Mouse (Mus musculus): ENCODE results near the gene Tcl1b5. TPM values are rescaled to one million over a fixed set of nuclear protein-coding genes. Genes with fewer than 3 reads are reported as not detected.
"Not testable (repeated sequence)": the region's sequence is repeated elsewhere in the genome, so short reads cannot be mapped to it uniquely, and the experiment has no call there.

Tcl1b5 gene
- total and polyA plus RNA-seq, 3 experiments = not detected

GRCm38 (mm10) chr12:105145714-105146113 is 30.4 kb upstream of the Tcl1b5 start, which contains the start of gene Tcl1b2:
Tcl1b2 (plus strand) TSS chr12:105146014.
- peaks cover 36% of the 10 kb centered on the region for H3K9me3 ChIP-seq (replicated peaks)
- ATAC-seq (ENCODE audit: extremely low read depth, insufficient number of reproducible peaks, low FRiP score, poor library complexity, severe bottlenecking) (no peak), DNase-seq (ENCODE audit: low spot score) (no peak)
- no peak within 1 kb of the TSS for H3K4me3 ChIP-seq (ENCODE audit: low read depth, low read length)
- H3K36me3 ChIP-seq (replicated peaks) = no peaks in the 10 kb centered on the region
- H3K27me3 ChIP-seq (ENCODE audit: insufficient read depth, low read length) = no peaks in the 10 kb centered on the region
- H3K4me1 ChIP-seq (ENCODE audit: insufficient read depth, low read depth, low read length) = no peaks in the 10 kb centered on the region
- TF ChIP-seq GATA1 (IDR thresholded peaks at IDR 0.05; ENCODE audit: borderline replicate concordance, low read length) = no peak
- TF ChIP-seq TAL1 (conservative IDR thresholded peaks at IDR 0.05; ENCODE audit: low read depth, low read length) = no peak
- TF ChIP-seq GATA2 (IDR thresholded peaks at IDR 0.05; ENCODE audit: borderline replicate concordance, low read depth, low read length) = no peak

GRCm38 (mm10) chr12:105155286-105155685 is 20.9 kb upstream of the Tcl1b5 start:
- not testable (repeated sequence) for DNase-seq (ENCODE audit: low spot score); H3K27me3 ChIP-seq (ENCODE audit: insufficient read depth, low read length); H3K4me1 ChIP-seq (ENCODE audit: insufficient read depth, low read depth, low read length); ATAC-seq (ENCODE audit: extremely low read depth, insufficient number of reproducible peaks, low FRiP score, poor library complexity, severe bottlenecking); H3K36me3 ChIP-seq (replicated peaks); H3K4me3 ChIP-seq (ENCODE audit: low read depth, low read length)
- H3K9me3 ChIP-seq (replicated peaks) = peaks cover 50% of the 10 kb centered on the region

- TF ChIP-seq GATA1 (IDR thresholded peaks at IDR 0.05; ENCODE audit: borderline replicate concordance, low read length) (no peak), POLR2AphosphoS5 (IDR thresholded peaks at IDR 0.05; ENCODE audit: insufficient replicate concordance, low read depth, low read length) (no peak), GATA2 (IDR thresholded peaks at IDR 0.05; ENCODE audit: borderline replicate concordance, low read depth, low read length) (no peak), CTCF (IDR thresholded peaks at IDR 0.05; ENCODE audit: low read depth, low read length) (no peak), TAL1 (conservative IDR thresholded peaks at IDR 0.05; ENCODE audit: low read depth, low read length) (no peak)
- no peaks in the 10 kb centered on the region for H3K36me3 ChIP-seq (replicated peaks)
- H3K4me3 ChIP-seq (ENCODE audit: low read depth, low read length) = no peak overlapping the region
- no peak for ATAC-seq (ENCODE audit: extremely low read depth, insufficient number of reproducible peaks, low FRiP score, poor library complexity, severe bottlenecking)
- H3K4me1 ChIP-seq (ENCODE audit: insufficient read depth, low read depth, low read length) = no peaks in the 10 kb centered on the region
- H3K27me3 ChIP-seq (ENCODE audit: insufficient read depth, low read length) = no peaks in the 10 kb centered on the region
- DNase-seq (ENCODE audit: low spot score) = no peak
- H3K9me3 ChIP-seq (replicated peaks) = peaks cover 26% of the 10 kb centered on the region
Observed at GRCm38 (mm10) chr12:105158842-105159241, 17.3 kb upstream of the Tcl1b5 start.

- H3K9me3 ChIP-seq (replicated peaks) = peaks cover 26% of the 10 kb centered on the region
- TF ChIP-seq GATA2 (IDR thresholded peaks at IDR 0.05; ENCODE audit: borderline replicate concordance, low read depth, low read length) (no peak), POLR2AphosphoS5 (IDR thresholded peaks at IDR 0.05; ENCODE audit: insufficient replicate concordance, low read depth, low read length) (no peak), CTCF (IDR thresholded peaks at IDR 0.05; ENCODE audit: low read depth, low read length) (no peak), GATA1 (IDR thresholded peaks at IDR 0.05; ENCODE audit: borderline replicate concordance, low read length) (no peak), TAL1 (conservative IDR thresholded peaks at IDR 0.05; ENCODE audit: low read depth, low read length) (no peak)
- H3K36me3 ChIP-seq (replicated peaks) = no peaks in the 10 kb centered on the region
- H3K4me1 ChIP-seq (ENCODE audit: insufficient read depth, low read depth, low read length) = no peaks in the 10 kb centered on the region
- ATAC-seq (ENCODE audit: extremely low read depth, insufficient number of reproducible peaks, low FRiP score, poor library complexity, severe bottlenecking) = no peak
- H3K4me3 ChIP-seq (ENCODE audit: low read depth, low read length) = no peak within 1 kb of the TSS
- no peaks in the 10 kb centered on the region for H3K27me3 ChIP-seq (ENCODE audit: insufficient read depth, low read length)
- no peak for DNase-seq (ENCODE audit: low spot score)
Observed at GRCm38 (mm10) chr12:105159390-105159789, 16.8 kb upstream of the Tcl1b5 start, which contains the start of gene Tcl1b1. Tcl1b1 (plus strand) TSS chr12:105159690.

- DNase-seq (ENCODE audit: low spot score) (no peak), ATAC-seq (ENCODE audit: extremely low read depth, insufficient number of reproducible peaks, low FRiP score, poor library complexity, severe bottlenecking) (no peak)
- no peak overlapping the region for H3K4me3 ChIP-seq (ENCODE audit: low read depth, low read length)
Observed at GRCm38 (mm10) chr12:105166734-105167133, 9.4 kb upstream of the Tcl1b5 start.

GRCm38 (mm10) chr12:105173366-105173765 is 2.8 kb upstream of the Tcl1b5 start:
- no peak for TF ChIP-seq POLR2AphosphoS5 (IDR thresholded peaks at IDR 0.05; ENCODE audit: insufficient replicate concordance, low read depth, low read length)
- TF ChIP-seq TAL1 (conservative IDR thresholded peaks at IDR 0.05; ENCODE audit: low read depth, low read length) = no peak
- no peak for TF ChIP-seq GATA1 (IDR thresholded peaks at IDR 0.05; ENCODE audit: borderline replicate concordance, low read length)
- no peak for TF ChIP-seq CTCF (IDR thresholded peaks at IDR 0.05; ENCODE audit: low read depth, low read length)
- TF ChIP-seq GATA2 (IDR thresholded peaks at IDR 0.05; ENCODE audit: borderline replicate concordance, low read depth, low read length) = no peak
- ATAC-seq (ENCODE audit: extremely low read depth, insufficient number of reproducible peaks, low FRiP score, poor library complexity, severe bottlenecking) = no peak
- no peaks in the 10 kb centered on the region for H3K27me3 ChIP-seq (ENCODE audit: insufficient read depth, low read length)

More at GRCm38 (mm10) chr12:105166734-105167133, 9.4 kb upstream of the Tcl1b5 start:
- Histone ChIP-seq H3K27me3 (ENCODE audit: insufficient read depth, low read length) (no peaks in the 10 kb centered on the region), H3K4me1 (ENCODE audit: insufficient read depth, low read depth, low read length) (no peaks in the 10 kb centered on the region), H3K36me3 (replicated peaks) (no peaks in the 10 kb centered on the region), H3K9me3 (replicated peaks) (peaks cover 35% of the 10 kb centered on the region)
- TF ChIP-seq TAL1 (conservative IDR thresholded peaks at IDR 0.05; ENCODE audit: low read depth, low read length) (no peak), CTCF (IDR thresholded peaks at IDR 0.05; ENCODE audit: low read depth, low read length) (no peak), GATA2 (IDR thresholded peaks at IDR 0.05; ENCODE audit: borderline replicate concordance, low read depth, low read length) (no peak), POLR2AphosphoS5 (IDR thresholded peaks at IDR 0.05; ENCODE audit: insufficient replicate concordance, low read depth, low read length) (no peak), GATA1 (IDR thresholded peaks at IDR 0.05; ENCODE audit: borderline replicate concordance, low read length) (no peak)

GRCm38 (mm10) chr12:105174318-105174717 is 1.8 kb upstream of the Tcl1b5 start:
- not testable (repeated sequence) for H3K4me1 ChIP-seq (ENCODE audit: insufficient read depth, low read depth, low read length); DNase-seq (ENCODE audit: low spot score); ATAC-seq (ENCODE audit: extremely low read depth, insufficient number of reproducible peaks, low FRiP score, poor library complexity, severe bottlenecking)

More at GRCm38 (mm10) chr12:105173366-105173765, 2.8 kb upstream of the Tcl1b5 start:
- Histone ChIP-seq H3K9me3 (replicated peaks) (peaks cover 44% of the 10 kb centered on the region), H3K36me3 (replicated peaks) (no peaks in the 10 kb centered on the region), H3K4me3 (ENCODE audit: low read depth, low read length) (no peak overlapping the region), H3K4me1 (ENCODE audit: insufficient read depth, low read depth, low read length) (no peaks in the 10 kb centered on the region)
- no peak for DNase-seq (ENCODE audit: low spot score)

GRCm38 (mm10) chr12:105181040-105181644 is 5.0 kb downstream of the Tcl1b5 start:
- not testable (repeated sequence) for H3K36me3 ChIP-seq (replicated peaks); DNase-seq (ENCODE audit: low spot score); ATAC-seq (ENCODE audit: extremely low read depth, insufficient number of reproducible peaks, low FRiP score, poor library complexity, severe bottlenecking); H3K4me1 ChIP-seq (ENCODE audit: insufficient read depth, low read depth, low read length); H3K4me3 ChIP-seq (ENCODE audit: low read depth, low read length); H3K27me3 ChIP-seq (ENCODE audit: insufficient read depth, low read length)
- peaks cover 18% of the 10 kb centered on the region for H3K9me3 ChIP-seq (replicated peaks)

More at GRCm38 (mm10) chr12:105174318-105174717, 1.8 kb upstream of the Tcl1b5 start:
- H3K9me3 ChIP-seq (replicated peaks) = peaks cover 39% of the 10 kb centered on the region
- H3K4me3 ChIP-seq (ENCODE audit: low read depth, low read length); H3K36me3 ChIP-seq (replicated peaks); H3K27me3 ChIP-seq (ENCODE audit: insufficient read depth, low read length): not testable (repeated sequence)

- H3K4me3 ChIP-seq (ENCODE audit: low read depth, low read length); H3K36me3 ChIP-seq (replicated peaks); H3K27me3 ChIP-seq (ENCODE audit: insufficient read depth, low read length); DNase-seq (ENCODE audit: low spot score); ATAC-seq (ENCODE audit: extremely low read depth, insufficient number of reproducible peaks, low FRiP score, poor library complexity, severe bottlenecking); H3K4me1 ChIP-seq (ENCODE audit: insufficient read depth, low read depth, low read length): not testable (repeated sequence)
- peaks cover 42% of the 10 kb centered on the region for H3K9me3 ChIP-seq (replicated peaks)
Observed at GRCm38 (mm10) chr12:105188980-105189379, 12.8 kb downstream of the Tcl1b5 start.

All from G1E (cell line).